Mouse (Mus musculus) myocyte (in vitro differentiated cells): ENCODE measurements around the gene Krcc1. TPM values are rescaled to one million over a fixed set of nuclear protein-coding genes. Genes with fewer than 3 reads are reported as not detected.

Experiments used
- H3K27me3 ChIP-seq: one replicate; pipeline ENCODE4 v1.6.1; 2011; ENCODE audit not compliant: control insufficient read depth, insufficient read depth, insufficient read length
- H3K36me3 ChIP-seq: one replicate; pipeline ENCODE4 v1.6.1; 2011; ENCODE audit not compliant: control insufficient read depth, insufficient read depth
- H3K4me2 ChIP-seq: one replicate; pipeline ENCODE4 v1.6.1; 2011; ENCODE audit warnings: low read depth, control low read depth
- H3K4me3 ChIP-seq: one replicate; pipeline ENCODE4 v1.5.1; 2011; ENCODE audit warnings: mild to moderate bottlenecking, control low read depth, moderate library complexity
- H3K79me2 ChIP-seq: one replicate; pipeline ENCODE4 v1.6.1; 2011; ENCODE audit not compliant: control insufficient read depth, insufficient read depth
- H3ac ChIP-seq: one replicate; pipeline ENCODE4 v1.6.1; 2011; ENCODE audit not compliant: control insufficient read depth, insufficient read length
- CEBPB ChIP-seq: IDR thresholded peaks from 2 replicates; pipeline ENCODE4 v1.6.1; 2011; ENCODE audit warnings: mild to moderate bottlenecking, moderate library complexity; ENCODE audit not compliant: poor library complexity, insufficient read depth, severe bottlenecking
- E2F4 ChIP-seq: IDR thresholded peaks from one replicate; pipeline ENCODE4 v1.6.1; 2011; ENCODE audit warnings: mild to moderate bottlenecking, control low read depth, moderate library complexity; ENCODE audit not compliant: insufficient read depth
- MAX ChIP-seq: IDR thresholded peaks from one replicate; pipeline ENCODE4 v1.6.1; 2011; ENCODE audit warnings: low read depth, mild to moderate bottlenecking, control low read depth
- MYOD1 ChIP-seq, 3 experiments: IDR thresholded peaks; one replicate each; pipeline ENCODE4 v1.6.1; 2011; ENCODE audit warnings: control low read depth in 2 of 3, low read depth in 2 of 3, mild to moderate bottlenecking in 2 of 3, moderate library complexity in 1 of 3; ENCODE audit not compliant: insufficient read length in 2 of 3, control insufficient read depth in 1 of 3
- MYOG ChIP-seq, 3 experiments: IDR thresholded peaks; one replicate each; pipeline ENCODE4 v1.6.1; 2011; ENCODE audit warnings: control low read depth in 2 of 3, low read depth in 2 of 3, mild to moderate bottlenecking in 2 of 3; ENCODE audit not compliant: insufficient read length in 2 of 3, control insufficient read depth in 1 of 3, insufficient read depth in 1 of 3
- POLR2A ChIP-seq: IDR thresholded peaks from one replicate; pipeline ENCODE4 v1.6.1; 2011; ENCODE audit warnings: low read depth, mild to moderate bottlenecking, control low read depth, moderate library complexity; ENCODE audit not compliant: insufficient read length
- POLR2AphosphoS2 ChIP-seq: IDR thresholded peaks from one replicate; pipeline ENCODE4 v1.6.1; 2011; ENCODE audit warnings: low read depth, control low read depth; ENCODE audit not compliant: insufficient read length
- REST ChIP-seq: IDR thresholded peaks from one replicate; pipeline ENCODE4 v1.6.1; 2011; ENCODE audit warnings: mild to moderate bottlenecking, control low read depth, moderate library complexity; ENCODE audit not compliant: insufficient read depth, insufficient read length
- SRF ChIP-seq: IDR thresholded peaks from one replicate; pipeline ENCODE4 v1.6.1; 2011; ENCODE audit warnings: low read depth; ENCODE audit not compliant: control insufficient read depth, insufficient read length
- TCF12 ChIP-seq: IDR thresholded peaks from one replicate; pipeline ENCODE4 v1.6.1; 2011; ENCODE audit warnings: mild to moderate bottlenecking, control low read depth; ENCODE audit not compliant: poor library complexity, insufficient read depth, severe bottlenecking
- TCF3 ChIP-seq: IDR thresholded peaks from one replicate; pipeline ENCODE4 v1.6.1; 2011; ENCODE audit warnings: low read depth, control low read depth; ENCODE audit not compliant: insufficient read length
- USF1 ChIP-seq: IDR thresholded peaks from one replicate; pipeline ENCODE4 v1.6.1; 2011; ENCODE audit warnings: low read depth, mild to moderate bottlenecking, control low read depth, moderate library complexity
- polyA plus RNA-seq: library from polyadenylated mRNA; unstranded; fragments of >200 nt; fragmentation: generic; extraction: Trizol; gene quantifications from one replicate; pipeline ENCODE4 v1.2.1, GENCODE M21; 2012; ENCODE audit warnings: missing spikeins

Krcc1 gene
- polyA plus RNA-seq, 1 experiment = 18.6 TPM

DNA sequence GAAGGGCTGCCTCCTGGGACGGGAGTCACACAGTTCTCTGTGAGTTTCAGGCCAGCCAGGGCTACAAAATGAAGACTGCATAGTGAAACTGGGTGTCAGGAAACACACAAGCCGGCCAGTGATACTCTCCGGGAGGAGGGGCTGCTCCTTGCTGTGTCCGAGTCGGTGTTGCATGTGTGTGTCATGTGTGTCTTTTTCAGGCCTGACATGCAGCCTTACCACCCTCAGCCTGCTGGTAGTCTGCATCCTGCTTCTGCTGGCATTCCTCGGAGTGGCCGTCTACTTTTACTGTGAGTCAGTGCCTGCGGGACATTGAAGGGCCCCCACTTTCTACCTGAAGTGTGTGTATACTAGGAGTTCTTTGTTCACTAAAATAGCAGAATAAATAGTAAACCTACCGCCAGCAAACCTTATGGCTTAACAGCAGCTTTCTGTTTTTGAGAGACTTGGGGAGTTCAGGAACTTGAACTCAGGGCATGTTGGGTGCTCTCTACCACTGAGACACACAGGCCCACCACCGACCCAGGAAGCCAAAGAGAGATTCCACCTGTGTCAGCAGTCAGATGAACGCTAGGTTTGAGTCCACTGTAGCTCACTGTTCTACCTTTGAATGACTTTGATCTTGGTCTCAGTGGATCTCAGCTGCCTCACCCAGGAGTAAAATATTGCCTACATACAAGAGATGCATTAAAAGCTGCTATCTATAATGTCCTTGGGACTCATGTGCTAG, 60.9 kb downstream of the Krcc1 start:
- Histone ChIP-seq H3K4me2 (no peak overlapping the region), H3K4me3 (no peak overlapping the region), H3K27me3 (peaks cover 35% of the 10 kb centered on the region), H3K79me2 (no peaks in the 10 kb centered on the region), H3K36me3 (no peaks in the 10 kb centered on the region), H3ac (no peak overlapping the region)
- TF ChIP-seq REST (no peak), MYOG (IDR thresholded peaks at IDR 0.05; ENCODE audit: control insufficient read depth in 1 of 3, insufficient read depth in 1 of 3, insufficient read length in 2 of 3, low read depth in 2 of 3) (no peak), TCF12 (no peak), POLR2AphosphoS2 (no peak), CEBPB (no peak), SRF (no peak), USF1 (no peak), POLR2A (no peak), E2F4 (no peak), MAX (no peak)

DNA sequence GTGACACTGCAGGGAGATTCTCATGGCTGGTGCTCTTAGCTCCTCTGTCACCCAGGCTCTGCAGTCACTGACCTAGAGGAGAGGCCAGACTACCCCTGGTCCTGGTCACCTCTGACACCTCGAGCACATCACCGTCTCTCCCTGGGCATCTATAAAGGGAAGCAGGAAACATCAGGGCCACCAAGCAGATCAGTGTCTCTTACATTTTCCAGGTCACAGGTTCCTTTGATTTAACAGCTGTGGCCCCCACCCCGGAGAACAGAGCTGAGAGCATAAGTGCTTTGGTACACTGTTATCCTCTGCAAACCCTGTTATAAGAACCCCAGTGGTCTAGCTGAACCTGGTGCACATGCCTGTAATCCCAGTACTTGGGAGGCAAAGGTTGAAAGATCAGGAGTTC, 61.6 kb downstream of the Krcc1 start:
- Histone ChIP-seq H3ac (no peak overlapping the region), H3K4me2 (no peak overlapping the region), H3K79me2 (no peaks in the 10 kb centered on the region), H3K36me3 (no peaks in the 10 kb centered on the region), H3K4me3 (no peak overlapping the region), H3K27me3 (peaks cover 35% of the 10 kb centered on the region)
- TF ChIP-seq SRF = no peak
- no peak for TF ChIP-seq USF1
- TF ChIP-seq MYOG (IDR thresholded peaks at IDR 0.05; ENCODE audit: control insufficient read depth in 1 of 3, insufficient read depth in 1 of 3, insufficient read length in 2 of 3, low read depth in 2 of 3) = no peak
- no peak for TF ChIP-seq REST
- TF ChIP-seq POLR2AphosphoS2 = no peak
- no peak for TF ChIP-seq TCF3
- TF ChIP-seq POLR2A = no peak
- TF ChIP-seq MAX = no peak
- no peak for TF ChIP-seq TCF12
- TF ChIP-seq E2F4 = no peak
- no peak for TF ChIP-seq MYOD1 (IDR thresholded peaks at IDR 0.05; ENCODE audit: control insufficient read depth in 1 of 3, insufficient read length in 2 of 3, low read depth in 2 of 3)
- no peak for TF ChIP-seq CEBPB

DNA sequence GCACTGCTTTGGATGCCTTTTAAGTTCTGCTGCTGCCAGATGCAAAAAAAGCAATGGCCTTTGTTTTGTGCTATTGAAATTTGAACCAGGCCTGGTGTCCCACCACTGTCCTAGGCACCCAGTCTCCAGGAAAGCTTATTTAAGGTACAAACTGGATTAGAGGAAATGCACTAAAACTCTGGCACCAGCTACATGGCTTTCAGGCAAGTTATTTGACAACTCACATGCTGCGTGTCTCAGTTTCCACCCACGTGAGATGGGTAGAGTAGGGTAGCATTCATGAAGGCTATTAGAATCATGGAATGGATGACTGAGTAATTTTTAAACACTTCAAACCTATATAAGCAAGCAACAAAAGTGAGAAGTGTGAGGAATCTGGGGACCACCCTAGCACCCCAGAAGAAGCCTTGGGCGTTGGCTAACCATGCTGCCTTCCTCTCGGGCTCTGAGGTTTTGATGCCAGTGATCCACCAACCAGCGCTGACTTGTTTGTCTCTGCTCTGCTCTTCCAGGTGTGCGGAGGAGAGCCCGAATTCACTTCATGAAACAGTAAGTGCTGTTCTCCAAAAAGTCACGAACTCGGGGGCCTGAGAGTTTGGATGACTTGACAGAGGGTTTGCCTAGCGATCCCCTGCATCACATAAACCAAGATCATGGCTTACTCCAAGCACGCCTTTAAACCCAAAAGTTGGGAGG, 62.2 kb downstream of the Krcc1 start:
- Histone ChIP-seq H3K4me2 (no peak overlapping the region), H3K27me3 (peaks cover 31% of the 10 kb centered on the region), H3K4me3 (no peak overlapping the region), H3ac (no peak overlapping the region), H3K79me2 (no peaks in the 10 kb centered on the region), H3K36me3 (no peaks in the 10 kb centered on the region)
- no peak for TF ChIP-seq MYOD1 (IDR thresholded peaks at IDR 0.05; ENCODE audit: control insufficient read depth in 1 of 3, insufficient read length in 2 of 3, low read depth in 2 of 3)
- no peak for TF ChIP-seq POLR2A
- TF ChIP-seq REST = no peak
- TF ChIP-seq USF1 = no peak
- TF ChIP-seq TCF3 = no peak
- no peak for TF ChIP-seq E2F4
- no peak for TF ChIP-seq MAX
- TF ChIP-seq MYOG (IDR thresholded peaks at IDR 0.05; ENCODE audit: control insufficient read depth in 1 of 3, insufficient read depth in 1 of 3, insufficient read length in 2 of 3, low read depth in 2 of 3) = no peak
- TF ChIP-seq TCF12 = no peak
- no peak for TF ChIP-seq CEBPB
- TF ChIP-seq POLR2AphosphoS2 = no peak
- no peak for TF ChIP-seq SRF

Other genes starting within 250 kb of the Krcc1 start
- gene Thnsl2, start 127.2 kb upstream of the Krcc1 start, polyA plus RNA-seq = 0.06 TPM
- gene Fabp1, start 71.8 kb upstream of the Krcc1 start, polyA plus RNA-seq = not detected
- 141 TPM for gene Smyd1, start 50.6 kb downstream of the Krcc1 start, polyA plus RNA-seq
- not detected for gene Cd8b1, start 51.1 kb downstream of the Krcc1 start, polyA plus RNA-seq
- gene Cd8a, start 101.8 kb downstream of the Krcc1 start, polyA plus RNA-seq = not detected
- 12.2 TPM for gene Rmnd5a, start 169.0 kb downstream of the Krcc1 start, polyA plus RNA-seq
- 8.3 TPM for gene Rnf103, start 222.2 kb downstream of the Krcc1 start, polyA plus RNA-seq